Mouse (Mus musculus): Measurements from ENCODE around the gene Psmd3.
"Not testable (repeated sequence)": the region's sequence is repeated elsewhere in the genome, so short reads cannot be mapped to it uniquely, and the experiment has no call there.

Psmd3 gene

GRCm38 (mm10) chr11:98681786-98682745, at the start of gene Psmd3:
Gene Psmd3 (plus strand): TSS chr11:98682554.
- DNase-seq: peak; percentile 90 to 96

GRCm38 (mm10) chr11:98635312-98635970, 46.9 kb upstream of the Psmd3 start:
- DNase-seq: peak in 1 of 2 experiments; percentile 40

GRCm38 (mm10) chr11:98637501-98637900, 44.9 kb upstream of the Psmd3 start:
- DNase-seq: no peak

GRCm38 (mm10) chr11:98640091-98640490, 42.3 kb upstream of the Psmd3 start:
- no peak for DNase-seq

- no peak for DNase-seq
Measured at GRCm38 (mm10) chr11:98644757-98645156, 37.6 kb upstream of the Psmd3 start.

- no peak for DNase-seq
Measured at GRCm38 (mm10) chr11:98645946-98646345, 36.4 kb upstream of the Psmd3 start.

- DNase-seq: no peak
Measured at GRCm38 (mm10) chr11:98646459-98646858, 35.9 kb upstream of the Psmd3 start, which contains the start of gene Gsdma2. Gene Gsdma2 (plus strand): TSS chr11:98646759.

GRCm38 (mm10) chr11:98655076-98655475, 27.3 kb upstream of the Psmd3 start:
- peak; percentile 21 to 47 for DNase-seq

GRCm38 (mm10) chr11:98660517-98660916, 21.8 kb upstream of the Psmd3 start:
- no peak for DNase-seq

- no peak for DNase-seq
Measured at GRCm38 (mm10) chr11:98664091-98664490, 18.3 kb upstream of the Psmd3 start, which contains the start of gene Gsdma. Gene Gsdma (plus strand): TSS chr11:98664351.

GRCm38 (mm10) chr11:98668984-98669383, 13.4 kb upstream of the Psmd3 start:
- no peak for DNase-seq

GRCm38 (mm10) chr11:98671284-98671815, 11.0 kb upstream of the Psmd3 start:
- DNase-seq: no peak

- no peak for DNase-seq
Measured at GRCm38 (mm10) chr11:98671857-98672256, 10.5 kb upstream of the Psmd3 start.

GRCm38 (mm10) chr11:98672482-98672881, 9.9 kb upstream of the Psmd3 start:
- DNase-seq: no peak

- DNase-seq: peak; percentile 38 to 65
Measured at GRCm38 (mm10) chr11:98673136-98673535, 9.2 kb upstream of the Psmd3 start.

GRCm38 (mm10) chr11:98675829-98676363, 6.5 kb upstream of the Psmd3 start:
- DNase-seq: no peak

- no peak for DNase-seq
Measured at GRCm38 (mm10) chr11:98680023-98680422, 2.3 kb upstream of the Psmd3 start.

GRCm38 (mm10) chr11:98680595-98680994, 1.8 kb upstream of the Psmd3 start:
- DNase-seq: not testable (repeated sequence)

- no peak for DNase-seq
Measured at GRCm38 (mm10) chr11:98681186-98681585, 1.2 kb upstream of the Psmd3 start.

GRCm38 (mm10) chr11:98682811-98683210, 457 bp downstream of the Psmd3 start:
- no peak for DNase-seq

GRCm38 (mm10) chr11:98685642-98686041, 3.3 kb downstream of the Psmd3 start:
- no peak for DNase-seq

GRCm38 (mm10) chr11:98686976-98687375, 4.6 kb downstream of the Psmd3 start:
- DNase-seq: no peak

- DNase-seq: no peak
Measured at GRCm38 (mm10) chr11:98688009-98688408, 5.7 kb downstream of the Psmd3 start.

All from spleen, adult 18-20 months (tissue).